Mouse (Mus musculus) G1E (cell line): Measurements from ENCODE around the gene Txndc11.

Source experiments
- CTCF ChIP-seq: IDR thresholded peaks from 2 replicates; pipeline ENCODE4 v1.5.1; 2012; ENCODE audit warnings: low read depth, low read length, inconsistent platforms, mixed read lengths
- GATA1 ChIP-seq: IDR thresholded peaks from 2 replicates; pipeline ENCODE4 v1.6.1; 2012; ENCODE audit warnings: borderline replicate concordance, low read length, inconsistent platforms, mixed read lengths

- no peak for TF ChIP-seq CTCF
- no peak for TF ChIP-seq GATA1
Observed at GRCm38 (mm10) chr16:11050226-11050625, 84.2 kb downstream of the Txndc11 start.
